Mouse (Mus musculus) ZHBTc4 (cell line): ENCODE data around the gene Dusp19.

ENCODE experiments used
- DNase-seq: peaks from one replicate; pipeline ENCODE4 v3.0.0-alpha.2; 2011; ENCODE audit warnings: low read depth, low spot score

Dusp19 gene

DNA sequence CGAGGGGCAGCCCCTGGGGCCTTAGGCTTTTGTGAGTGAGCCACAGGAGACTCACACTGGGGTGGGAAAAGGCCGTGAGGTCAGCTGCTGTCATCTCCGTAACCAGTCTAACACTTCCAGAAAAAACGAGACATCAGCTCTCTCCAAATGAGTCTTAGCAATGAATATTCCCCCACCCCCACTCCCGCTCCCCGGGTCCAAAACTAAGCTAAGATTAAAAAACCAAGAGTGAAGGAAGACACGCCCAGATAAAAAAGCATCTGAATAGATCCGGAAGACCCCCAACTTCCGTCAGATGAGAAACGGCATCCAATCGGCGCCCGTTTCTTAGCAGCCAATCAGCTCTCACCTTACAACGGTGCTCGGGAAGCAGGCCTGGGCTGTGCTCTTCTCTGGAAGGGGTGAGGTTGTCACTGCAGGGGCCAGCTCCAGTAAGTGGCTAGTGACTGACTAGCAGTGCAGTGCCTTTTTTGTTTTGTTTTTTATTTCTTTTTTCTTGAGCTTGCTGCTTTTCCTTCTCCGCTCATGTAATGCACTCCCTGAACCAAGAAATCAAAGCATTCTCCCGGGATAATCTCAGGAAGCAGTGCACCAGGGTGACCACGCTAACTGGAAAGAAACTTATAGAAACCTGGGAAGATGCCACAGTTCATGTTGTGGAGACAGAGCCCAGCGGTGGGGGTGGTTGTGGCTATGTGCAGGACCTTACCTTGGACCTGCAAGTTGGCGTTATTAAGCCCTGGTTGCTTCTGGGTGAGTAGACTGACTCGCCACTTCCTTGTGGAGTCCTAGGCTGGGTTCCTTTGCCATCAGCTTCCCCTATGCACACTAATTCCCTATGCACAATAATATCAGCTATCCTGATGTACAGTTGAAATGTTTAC is at the start of gene Dusp19, which contains the start of gene Nup35:
Dusp19 (plus strand) TSS at position 192 of the 884 bp plus-strand sequence.
Nup35 (plus strand) TSS at position 383 of the 884 bp plus-strand sequence.
- DNase-seq = peak; percentile 92

DNA sequence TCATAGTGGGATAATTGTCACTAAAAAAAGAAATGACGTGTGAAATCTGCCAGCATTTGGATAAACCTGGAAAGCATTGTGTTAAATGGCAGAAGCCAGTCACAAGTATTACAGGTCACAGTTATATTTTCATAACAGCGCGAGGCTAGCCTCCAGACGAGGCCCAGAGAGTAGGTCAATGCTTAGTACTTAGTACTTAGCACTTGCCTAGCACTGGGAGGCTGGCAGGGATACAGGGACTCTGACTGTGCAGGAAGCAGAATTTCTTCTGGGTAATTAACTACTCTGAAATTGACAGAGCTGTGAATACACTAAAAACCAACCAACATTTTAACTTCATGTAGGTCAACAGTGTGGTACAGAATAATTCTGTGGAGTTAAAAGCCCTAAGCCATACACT is 49.4 kb upstream of the Dusp19 start:
- no peak for DNase-seq

DNA sequence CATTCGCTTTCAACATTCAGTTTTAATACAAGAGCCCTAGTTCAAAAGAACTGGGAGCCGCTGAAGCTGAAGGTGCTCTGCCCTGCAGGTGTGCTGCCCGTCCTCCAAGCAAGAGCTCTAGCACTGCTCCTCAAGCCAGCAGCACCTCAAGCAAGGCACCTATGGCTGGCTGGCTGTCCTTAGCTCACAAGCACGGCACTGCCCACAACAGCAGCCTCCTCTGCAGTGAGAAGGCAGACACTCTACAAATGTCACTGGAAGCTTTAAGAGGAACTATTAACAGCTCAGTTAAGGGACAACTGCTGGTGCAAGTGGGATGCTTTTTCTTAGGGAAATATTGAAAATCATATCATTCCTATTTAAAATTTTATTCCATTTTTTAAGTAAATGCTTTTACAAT is 46.2 kb upstream of the Dusp19 start:
- no peak for DNase-seq

DNA sequence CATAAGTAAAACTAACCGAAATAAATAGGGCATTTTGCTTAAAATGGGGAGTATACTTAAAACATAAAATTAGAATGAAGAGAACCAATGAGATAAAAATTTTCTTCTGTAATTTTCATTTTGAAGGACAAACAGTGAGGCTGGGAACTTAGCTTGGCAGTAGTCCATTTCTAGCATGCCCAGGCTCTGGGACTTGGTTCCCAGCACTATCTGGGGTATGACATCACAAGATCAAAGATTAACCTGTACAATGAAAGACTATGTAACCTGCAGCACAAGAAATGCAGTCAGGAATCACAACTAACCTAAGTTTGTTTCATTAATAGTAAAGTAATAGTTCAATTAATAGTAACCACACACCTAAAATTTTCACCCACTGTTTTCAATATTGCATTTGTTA is 39.6 kb upstream of the Dusp19 start:
- no peak for DNase-seq

DNA sequence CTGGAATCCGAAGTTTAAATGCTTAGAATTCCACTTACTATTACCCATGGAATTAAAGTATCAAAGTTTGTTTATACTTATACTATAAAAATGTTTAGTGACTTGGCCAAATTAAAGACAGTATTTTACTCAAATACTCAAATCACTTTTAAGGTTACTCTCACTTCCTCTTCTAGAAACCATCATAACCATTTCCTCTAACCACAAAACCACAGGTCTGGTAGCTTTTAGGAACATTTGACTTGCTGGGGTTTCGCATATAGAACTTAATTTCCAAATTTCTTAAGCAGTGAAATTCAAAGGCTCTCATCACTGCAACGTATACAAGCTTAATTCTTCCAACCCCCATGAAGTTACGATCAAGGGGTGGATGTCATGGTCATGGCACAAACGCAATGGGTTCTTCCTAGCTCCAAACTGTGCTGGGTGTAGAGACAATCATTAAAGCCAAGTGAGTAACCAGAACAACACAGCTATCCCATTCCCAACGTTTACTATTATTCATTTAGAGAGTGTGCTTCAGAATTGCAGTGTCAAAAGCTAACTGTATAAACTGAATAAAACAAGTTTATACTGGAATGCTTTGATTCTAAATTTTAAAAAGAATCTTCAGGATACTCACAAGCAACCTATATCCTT is 37.5 kb upstream of the Dusp19 start:
- DNase-seq = no peak

DNA sequence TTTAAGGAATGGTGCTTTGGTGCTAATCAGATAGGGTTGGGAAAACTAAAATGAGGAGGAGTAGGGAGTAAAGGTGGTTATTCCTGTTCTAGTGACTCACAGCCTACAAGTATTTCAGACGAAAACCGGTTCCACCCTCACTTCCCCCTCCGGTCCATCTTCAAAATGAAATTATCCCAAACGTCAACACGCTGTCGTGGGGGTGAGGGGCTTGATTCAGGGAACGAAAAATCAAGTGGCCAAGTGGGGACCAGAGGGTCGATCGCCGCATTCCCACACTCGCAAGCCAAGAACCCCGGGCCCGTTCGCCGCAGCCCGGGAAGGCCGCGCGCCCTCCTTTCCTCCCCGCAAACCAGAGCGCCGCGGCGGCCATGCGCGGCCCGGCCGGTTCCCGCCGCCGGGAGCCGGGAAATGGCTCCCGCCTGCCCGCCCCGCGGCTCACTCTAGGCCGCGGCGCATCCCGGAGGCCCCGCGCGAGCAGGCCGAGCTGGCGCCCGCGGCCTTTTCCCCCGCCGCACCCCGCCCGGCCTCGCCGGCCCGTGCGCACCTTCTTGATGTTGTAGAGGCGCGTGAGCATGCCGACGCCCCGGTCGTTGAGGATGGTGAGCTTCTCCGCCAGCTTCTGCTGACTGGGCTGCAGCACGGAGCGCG is 36.4 kb upstream of the Dusp19 start:
- peak; percentile 67 for DNase-seq

DNA sequence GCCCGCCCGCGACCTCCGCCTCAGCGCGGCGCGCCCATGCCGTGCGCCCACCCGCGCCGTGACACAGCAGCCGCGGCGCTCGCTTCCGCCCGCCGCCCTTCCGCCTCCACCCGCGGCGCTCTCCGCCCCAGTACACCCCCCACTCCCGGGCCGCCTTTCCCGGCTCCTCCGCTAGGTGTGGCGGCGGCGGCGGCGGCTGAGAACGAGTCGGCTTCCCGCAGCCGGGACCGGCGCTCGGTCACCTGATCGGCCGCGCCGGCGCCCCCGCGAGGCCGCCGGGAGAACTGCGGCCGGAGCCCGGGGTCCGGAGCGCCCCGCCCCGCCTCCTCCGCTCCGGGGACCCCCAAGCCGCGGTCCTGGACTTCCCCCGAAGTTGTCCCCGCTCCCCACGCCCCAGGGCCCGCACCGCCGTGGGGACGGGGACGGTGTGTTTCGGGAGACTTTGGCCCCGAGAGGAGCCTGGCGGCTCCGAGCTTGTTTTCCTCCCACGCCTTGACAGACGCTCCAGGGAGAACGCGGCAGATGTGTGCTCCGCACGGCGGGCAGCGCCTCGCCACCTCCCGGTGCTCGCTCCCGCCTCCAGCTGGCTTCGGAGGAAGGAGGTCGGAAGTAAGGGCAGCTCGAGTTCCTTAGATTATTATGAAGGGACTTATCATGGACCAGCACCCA is 35.7 kb upstream of the Dusp19 start, which contains the start of gene Nckap1:
Nckap1 (minus strand) TSS at position 338 of the 669 bp plus-strand sequence.
- DNase-seq = peak; percentile 89

DNA sequence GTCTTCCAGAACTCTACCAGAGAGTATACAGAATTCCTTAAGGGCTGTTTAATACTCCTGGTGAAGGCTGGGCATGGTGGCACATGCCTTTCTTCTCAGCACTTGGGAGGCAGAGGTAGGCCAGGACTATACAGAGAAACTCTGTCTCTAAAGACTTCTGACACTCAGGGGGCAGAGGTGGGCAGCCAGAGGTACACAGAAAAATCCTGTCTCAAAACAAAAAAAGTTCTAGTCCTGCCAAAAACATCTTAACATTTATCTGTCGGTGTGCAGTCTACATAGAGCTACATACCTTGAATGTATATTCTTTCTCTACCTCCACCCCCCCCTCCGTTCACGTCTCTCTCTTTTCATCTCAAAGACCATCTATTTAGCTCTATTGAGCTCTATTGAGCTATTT is 34.5 kb upstream of the Dusp19 start:
- no peak for DNase-seq

DNA sequence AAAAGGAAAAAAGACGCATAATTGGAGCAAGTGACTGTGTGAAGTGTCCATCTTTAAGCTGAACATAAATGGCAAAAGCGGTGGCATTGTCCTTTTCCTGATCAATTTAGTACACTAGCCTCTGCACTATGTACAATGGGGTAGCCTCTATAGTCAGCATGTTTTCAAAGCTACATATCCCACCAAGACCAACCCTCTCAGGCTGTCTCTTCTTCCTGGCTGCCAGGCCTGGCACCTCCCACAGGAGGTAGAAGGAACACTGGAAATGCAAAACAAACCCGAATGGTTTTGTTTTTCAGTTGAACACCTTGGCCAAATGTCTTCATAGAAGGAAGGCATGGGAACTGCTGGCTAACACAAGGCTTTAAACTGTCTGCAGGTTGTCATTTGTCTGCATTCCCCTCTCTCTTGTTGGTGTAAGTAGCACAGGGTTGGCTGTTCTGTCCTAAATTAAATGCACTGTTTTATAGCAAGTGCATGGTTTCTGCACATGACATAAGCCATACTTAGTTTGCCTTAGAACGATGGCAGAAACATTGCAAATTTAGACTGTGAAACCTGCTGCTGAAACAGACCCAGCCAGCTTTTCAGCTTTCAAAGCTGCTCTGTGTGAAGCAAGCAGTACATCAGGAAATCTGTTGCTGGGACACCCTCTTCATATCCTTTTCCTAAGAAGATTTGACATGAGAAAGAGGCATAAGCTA is 22.5 kb upstream of the Dusp19 start:
- no peak for DNase-seq

DNA sequence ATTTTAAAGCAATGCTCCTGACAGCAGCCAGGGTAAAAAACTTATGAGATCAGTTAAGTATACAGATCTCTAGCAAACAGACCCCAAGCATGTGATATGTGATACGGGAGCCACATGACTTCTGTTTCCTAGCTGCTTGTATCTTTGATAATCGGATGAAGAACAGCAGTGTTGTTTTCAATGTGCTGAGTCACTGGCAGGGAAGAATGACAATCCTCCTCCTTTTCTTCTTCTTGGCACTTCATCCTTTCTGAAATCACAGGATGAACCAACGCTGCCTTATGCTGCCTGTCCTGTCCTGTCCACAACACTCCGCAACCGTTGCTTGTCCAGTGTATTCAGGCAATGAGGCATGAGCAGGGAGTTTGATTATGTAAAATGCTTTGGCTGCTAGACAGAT is 19.9 kb upstream of the Dusp19 start:
- no peak for DNase-seq

DNA sequence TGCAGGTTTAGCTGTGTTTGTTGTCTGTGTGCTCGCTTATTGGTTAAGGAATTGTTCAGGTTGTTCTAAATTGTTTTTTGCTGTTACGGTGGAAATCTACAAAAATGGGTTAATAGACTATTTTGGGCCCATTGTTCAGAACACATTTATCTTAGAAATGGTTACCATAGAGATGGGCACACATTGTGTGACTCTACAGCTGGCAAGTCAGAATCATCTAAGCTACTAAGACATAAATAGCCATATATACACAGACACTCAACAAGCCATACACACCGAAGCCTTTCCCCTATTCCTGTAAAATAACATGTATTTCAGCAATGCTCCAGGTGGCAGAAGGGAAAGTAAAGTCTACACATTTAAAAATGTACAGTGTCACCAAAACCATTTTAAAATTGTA is 17.0 kb upstream of the Dusp19 start:
- DNase-seq = no peak

DNA sequence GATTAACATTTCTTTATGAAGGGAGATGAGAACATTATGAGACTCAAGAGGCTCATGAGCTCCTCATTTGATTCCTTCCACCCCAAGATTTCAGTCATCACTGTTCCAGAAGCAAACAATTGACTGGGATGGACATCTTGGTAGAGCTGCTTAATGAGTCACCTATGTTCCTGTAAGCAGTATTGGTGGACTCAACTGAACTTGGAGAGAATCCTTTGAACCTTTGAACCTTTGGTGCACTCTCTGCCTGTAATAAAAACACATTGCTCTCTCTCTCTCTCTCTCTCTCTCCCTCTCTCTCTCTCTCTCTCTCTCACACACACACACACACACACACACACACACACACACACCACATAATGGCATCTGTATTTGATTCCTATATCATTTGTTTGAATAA is 16.2 kb upstream of the Dusp19 start:
- DNase-seq = no peak

DNA sequence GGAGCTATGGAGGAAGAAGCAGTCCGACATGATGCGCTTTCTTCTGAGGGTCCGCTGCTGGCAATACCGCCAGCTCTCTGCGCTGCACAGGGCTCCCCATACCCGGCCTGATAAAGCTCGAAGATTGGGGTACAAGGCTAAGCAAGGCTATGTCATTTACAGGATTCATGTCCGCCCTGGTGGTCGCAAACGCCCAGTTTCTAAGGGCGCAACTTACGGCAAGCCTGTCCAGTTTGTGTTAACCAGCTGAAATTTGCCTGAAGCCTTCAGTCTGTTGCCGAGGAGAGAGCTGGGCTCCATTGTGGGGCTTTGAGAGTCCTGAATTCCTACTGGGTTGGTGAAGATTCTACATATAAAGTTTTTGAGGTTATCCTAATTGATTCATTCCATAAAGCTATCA is 14.1 kb upstream of the Dusp19 start:
- peak; percentile 56 for DNase-seq

DNA sequence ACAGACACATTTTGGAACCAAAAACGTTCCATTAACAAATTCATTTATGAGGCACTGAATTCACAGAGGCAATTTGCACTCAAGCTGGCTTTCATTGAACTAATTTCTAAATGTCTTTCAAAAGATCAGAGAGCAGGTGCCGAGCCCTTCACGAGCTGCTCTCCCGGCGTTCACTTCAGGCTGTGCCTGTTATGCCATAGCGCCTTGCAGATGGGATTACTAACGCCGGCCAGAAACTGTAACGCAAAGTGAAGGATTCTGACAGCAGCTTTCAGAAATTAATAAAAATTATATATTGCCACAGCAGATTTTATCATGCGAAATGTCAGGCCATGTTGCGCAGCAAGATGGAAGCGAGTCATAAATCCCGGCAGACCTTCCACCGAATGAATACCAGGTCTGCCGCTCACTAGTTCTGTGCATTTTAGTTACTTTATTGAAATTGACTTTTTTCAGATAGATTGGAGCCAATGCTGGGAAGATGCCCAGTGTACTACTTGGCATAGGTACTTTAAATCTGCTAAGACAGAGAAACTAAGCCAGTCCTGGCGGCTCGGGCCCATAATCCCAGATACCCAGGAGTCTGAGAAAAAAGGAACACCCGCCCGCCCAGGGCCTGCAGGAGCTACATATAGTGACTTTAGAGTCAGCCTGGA is 12.9 kb upstream of the Dusp19 start:
- DNase-seq = peak; percentile 36

DNA sequence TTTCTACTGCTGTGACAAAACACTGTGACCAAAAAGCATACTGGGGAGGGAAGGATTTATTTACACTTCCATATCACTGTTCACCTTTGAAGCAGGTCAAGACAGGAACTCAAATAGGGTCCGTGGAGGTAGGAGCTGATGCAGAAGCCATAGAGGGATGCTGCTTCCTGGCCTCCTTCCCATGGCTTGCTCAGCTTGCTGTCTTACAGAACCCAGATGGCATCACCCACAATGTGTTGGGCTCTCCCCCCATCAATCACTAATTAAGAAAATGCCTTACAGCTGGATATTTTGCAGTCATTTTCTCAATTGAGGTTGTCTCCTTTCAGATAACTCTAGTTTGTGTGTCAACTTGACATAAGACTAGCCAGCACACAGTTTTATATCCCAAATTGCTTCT is 4.6 kb upstream of the Dusp19 start:
- DNase-seq = no peak

DNA sequence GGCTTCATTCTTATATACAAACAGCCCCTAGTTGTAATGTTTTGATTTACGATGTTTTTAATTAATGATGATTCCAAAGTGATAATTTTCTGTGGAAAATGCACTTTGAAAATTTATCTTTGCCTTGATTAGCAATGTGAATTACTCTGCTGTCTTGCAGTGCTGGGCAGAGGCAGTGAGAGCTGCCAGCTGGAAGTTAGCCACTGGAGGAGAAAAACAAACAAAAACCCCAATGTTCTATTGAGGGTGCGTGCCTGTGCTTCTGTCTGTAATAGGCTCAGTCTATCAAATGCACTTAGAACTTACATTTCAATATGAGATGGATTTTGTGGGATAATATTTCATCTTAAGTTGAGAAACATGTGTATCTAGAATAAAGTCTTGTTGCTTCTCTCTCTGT is 4.0 kb upstream of the Dusp19 start:
- no peak for DNase-seq

DNA sequence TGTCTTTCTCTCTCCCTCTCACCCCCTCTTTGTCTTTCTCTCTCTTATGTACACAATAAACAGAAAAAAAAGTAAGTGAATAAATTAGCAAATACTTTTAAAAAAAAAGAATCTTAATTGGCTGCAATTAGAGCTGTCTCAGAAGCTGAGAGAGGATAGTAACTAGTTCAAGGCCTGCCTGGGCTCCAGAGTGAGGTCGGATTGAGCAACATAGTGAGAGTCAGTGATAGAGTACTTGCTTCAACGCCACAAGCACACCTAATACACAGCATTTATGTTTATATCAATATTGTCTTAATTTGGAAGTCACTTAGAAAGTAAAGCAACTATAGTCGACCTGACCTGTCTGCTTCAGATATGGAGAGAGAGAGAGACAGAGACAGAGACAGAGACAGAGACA is 2.1 kb downstream of the Dusp19 start:
- DNase-seq = no peak

DNA sequence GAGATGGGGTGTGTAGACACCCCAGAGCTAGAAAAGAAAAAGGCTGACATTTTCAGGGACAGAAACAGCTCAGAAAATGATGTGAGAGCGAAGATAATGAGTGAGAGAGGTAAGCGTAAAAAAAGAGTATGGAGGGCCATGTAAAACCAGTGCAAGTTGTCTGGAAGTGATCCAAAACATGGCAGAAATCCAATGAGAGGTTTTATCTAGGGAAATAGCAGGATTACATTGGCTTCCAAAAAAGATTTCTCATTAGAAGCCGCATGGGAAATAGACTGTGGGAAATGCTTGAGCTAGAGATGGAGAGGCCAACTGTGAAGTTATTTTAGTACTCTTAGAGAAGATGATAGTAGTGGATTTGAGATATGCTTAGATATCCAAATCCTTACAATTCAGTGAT is 5.1 kb downstream of the Dusp19 start:
- DNase-seq = no peak

DNA sequence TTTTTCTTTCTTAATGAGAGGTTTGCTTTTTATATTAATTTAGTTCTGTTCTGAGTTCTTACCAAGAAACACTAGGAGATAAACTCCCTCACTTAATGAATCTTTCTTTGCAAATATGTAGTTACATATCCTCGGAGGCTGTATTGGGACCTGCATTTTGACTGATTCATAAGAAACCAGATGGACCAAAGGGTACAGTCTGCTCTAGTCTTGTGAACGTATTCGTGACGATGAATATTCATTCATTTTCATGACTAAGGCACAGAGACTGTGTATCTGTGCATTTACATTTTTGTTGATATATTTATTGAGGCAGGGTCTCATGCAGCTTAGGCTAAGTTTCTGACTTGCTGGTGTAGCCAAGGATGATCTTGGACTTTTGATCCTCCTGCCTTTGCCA is 7.7 kb downstream of the Dusp19 start:
- no peak for DNase-seq

DNA sequence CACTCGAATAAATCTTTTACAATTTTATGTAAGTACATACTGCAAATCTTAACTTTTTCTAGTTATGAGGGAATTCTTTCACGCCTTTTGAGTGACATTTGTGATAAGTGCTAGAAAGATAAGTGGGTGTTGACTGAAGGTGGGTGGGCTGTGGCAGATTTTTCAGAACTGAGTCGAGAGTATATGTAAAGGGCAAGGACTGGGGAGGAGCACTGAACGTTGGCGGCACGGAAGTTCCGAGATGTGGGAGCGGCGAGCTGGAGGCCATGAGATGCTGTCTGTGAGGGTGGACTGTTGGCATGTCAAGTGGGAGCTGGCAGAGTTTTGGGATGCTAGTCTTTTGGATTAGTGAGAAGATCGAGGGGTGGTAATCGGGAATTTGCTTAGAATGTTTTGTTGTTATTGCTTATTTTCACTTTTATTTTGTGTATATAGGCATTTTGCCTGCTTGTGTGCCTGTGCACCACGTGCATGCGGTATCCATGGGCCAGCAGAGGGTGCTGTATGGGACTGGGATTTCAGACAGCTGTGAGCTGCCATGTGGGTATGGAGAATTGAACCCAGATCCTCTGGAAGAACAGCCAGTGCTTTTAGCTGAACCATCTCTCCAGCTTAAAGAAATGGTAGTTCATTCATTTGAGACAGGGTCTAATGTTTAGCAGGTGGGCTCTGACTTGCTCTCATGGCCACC is 15.6 kb downstream of the Dusp19 start:
- DNase-seq = peak; percentile 36
